Mouse (Mus musculus) thymus, adult 2 months (tissue): ENCODE results near the gene Gng2.

Experiments used
- CTCF ChIP-seq: fragments of 200-500 bp; IDR thresholded peaks from 2 replicates; pipeline ENCODE4 v1.5.1; 2012; ENCODE audit warnings: mild to moderate bottlenecking, control low read depth, low read length, moderate library complexity, borderline replicate concordance; ENCODE audit not compliant: control insufficient read depth, poor library complexity, insufficient read depth; ENCODE audit errors: extremely low read depth
- POLR2A ChIP-seq: fragments of 200-500 bp; IDR thresholded peaks from 2 replicates; pipeline ENCODE4 v1.6.1; 2012; ENCODE audit warnings: mild to moderate bottlenecking, low read length, control low read depth, moderate library complexity; ENCODE audit not compliant: control insufficient read depth, poor library complexity, insufficient read depth; ENCODE audit errors: extremely low read depth

DNA sequence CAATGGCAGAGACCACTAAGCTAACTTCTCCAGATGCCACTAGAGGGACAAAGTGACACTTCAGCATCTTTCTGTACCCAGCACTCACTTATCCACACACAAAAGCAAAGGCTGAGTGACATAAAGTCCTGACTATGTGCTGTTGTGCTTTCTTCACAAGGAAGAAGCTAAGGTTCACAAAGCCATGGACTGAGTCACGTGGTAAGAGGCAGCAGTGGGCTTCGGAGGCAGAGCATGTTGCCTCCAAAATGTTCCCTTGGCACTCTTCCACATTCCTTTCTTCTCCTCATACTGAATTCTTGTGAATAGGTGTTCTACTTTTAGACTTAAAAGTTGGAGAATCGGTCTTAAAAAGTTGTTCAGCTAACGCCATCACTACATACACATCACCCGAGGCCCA is 3.0 kb downstream of the Gng2 start:
- no peak for TF ChIP-seq CTCF
- TF ChIP-seq POLR2A: no peak
